Mouse (Mus musculus) stomach, embryonic 15.5 days (tissue): ENCODE data around the gene Prrx2. TPM values are rescaled to one million over a fixed set of nuclear protein-coding genes. Genes with fewer than 3 reads are reported as not detected.

Source experiments
- ATAC-seq: fragments of 200-750 bp; cut with Nextera tagmentation; 2 replicates; pipeline ENCODE4 v1.8.0; 2017; ENCODE audit warnings: low read depth, moderate number of reproducible peaks, moderate TSS enrichment; ENCODE audit not compliant: insufficient read depth, low FRiP score
- H3K27ac ChIP-seq: fragments of 300-500 bp; sonication (generic); 2 replicates; pipeline ENCODE4 v1.5.1; 2015; ENCODE audit warnings: mild to moderate bottlenecking, inconsistent platforms
- H3K27me3 ChIP-seq: fragments of 300-500 bp; sonication (generic); replicated peaks from 2 replicates; pipeline ENCODE4 v1.6.1; 2015; ENCODE audit warnings: inconsistent platforms
- H3K36me3 ChIP-seq: fragments of 300-500 bp; sonication (generic); 2 replicates; pipeline ENCODE4 v1.6.1; 2015; ENCODE audit warnings: inconsistent platforms
- H3K4me1 ChIP-seq: fragments of 300-500 bp; sonication (generic); 2 replicates; pipeline ENCODE4 v1.6.1; 2015; ENCODE audit warnings: inconsistent platforms
- H3K4me2 ChIP-seq: fragments of 300-500 bp; sonication (generic); 2 replicates; pipeline ENCODE4 v1.6.1; 2015; ENCODE audit warnings: mild to moderate bottlenecking, inconsistent platforms
- H3K4me3 ChIP-seq: fragments of 300-500 bp; sonication (generic); replicated peaks from 2 replicates; pipeline ENCODE4 v1.5.1; 2015; ENCODE audit warnings: inconsistent platforms
- H3K9ac ChIP-seq: fragments of 300-500 bp; sonication (generic); 2 replicates; pipeline ENCODE4 v1.6.1; 2015; ENCODE audit warnings: inconsistent platforms
- H3K9me3 ChIP-seq: fragments of 300-500 bp; sonication (generic); 2 replicates; pipeline ENCODE4 v1.6.1; 2016; ENCODE audit warnings: inconsistent platforms
- WGBS: fragments of 180-500 bp; shearing (Covaris S2); methylation state at CpG from one replicate; pipeline ENCODE4 v1.1.7; 2015; 5-methylcytosine and 5-hydroxymethylcytosine counted together
- polyA plus RNA-seq: library from polyadenylated mRNA; unstranded; fragments of >200 nt; fragmentation: Nextera tagmentation; extraction: Ambion mirVana; gene quantifications from 2 replicates; pipeline ENCODE4 v1.2.1, GENCODE M21; 2015

The Prrx2 gene
- polyA plus RNA-seq, 1 experiment from 2014 or later: 4.3 TPM

GRCm38 (mm10) chr2:30875096-30875495, 40.3 kb downstream of the Prrx2 start:
- H3K27me3 ChIP-seq: no peaks in the 10 kb centered on the region
- H3K4me1 ChIP-seq: 0 out of 2 replicates have a peak, but pooled peaks cover 13% of the 10 kb centered on the region
- no peak for ATAC-seq
- WGBS: 69% methylated on average over 7 of the region's 7 CpGs
- H3K9ac ChIP-seq: no peak overlapping the region
- no peak overlapping the region for H3K4me3 ChIP-seq
- H3K4me2 ChIP-seq: no peak overlapping the region
- H3K27ac ChIP-seq: no peak overlapping the region
- no peaks in the 10 kb centered on the region for H3K36me3 ChIP-seq
- H3K9me3 ChIP-seq: no peaks in the 10 kb centered on the region

DNA sequence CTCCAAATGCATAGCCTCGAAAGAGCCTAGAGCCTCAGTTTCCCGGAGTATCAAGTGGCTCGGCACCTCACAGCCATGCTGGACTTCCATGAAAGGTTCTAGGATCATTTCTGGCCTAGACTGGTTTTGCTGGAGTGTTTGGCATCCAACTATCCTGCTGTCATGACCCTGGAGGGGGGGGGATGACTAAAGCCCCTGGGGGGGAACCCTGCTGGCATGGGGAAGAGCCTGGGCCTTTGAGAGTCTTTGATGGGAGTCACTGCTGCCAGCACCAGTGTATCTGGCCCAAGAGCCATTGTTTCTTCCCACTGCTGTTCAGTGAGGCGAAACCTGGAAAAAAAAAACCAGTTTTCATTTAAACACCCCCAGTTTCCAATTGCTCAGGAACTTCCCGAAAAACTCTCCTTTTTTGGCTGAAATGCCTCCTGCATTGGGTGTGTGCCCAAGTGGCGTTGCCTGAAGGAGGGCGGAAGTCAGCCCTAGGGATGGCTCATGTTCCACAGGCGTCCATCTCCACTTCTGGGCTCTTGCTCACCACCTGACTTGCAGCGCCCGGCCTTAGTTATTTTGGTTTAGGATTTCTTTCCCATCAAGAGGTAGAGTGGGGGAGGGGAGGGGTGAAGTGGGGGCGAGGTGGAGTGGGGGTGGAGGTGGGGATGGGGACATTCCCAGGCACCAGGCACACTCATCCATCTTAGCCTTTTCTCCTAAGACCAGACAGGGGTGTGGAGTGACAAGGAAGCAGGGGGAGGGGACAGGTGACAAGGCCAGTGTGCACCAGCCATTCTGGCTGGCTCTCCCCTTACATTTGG, 41.1 kb downstream of the Prrx2 start:
- no peak overlapping the region for H3K27ac ChIP-seq
- H3K4me2 ChIP-seq: no peak overlapping the region
- H3K27me3 ChIP-seq: no peaks in the 10 kb centered on the region
- H3K36me3 ChIP-seq: no peaks in the 10 kb centered on the region
- 0 out of 2 replicates have a peak, but pooled peaks cover 13% of the 10 kb centered on the region for H3K4me1 ChIP-seq
- no peak for ATAC-seq
- WGBS: 52% methylated on average over 11 of the region's 11 CpGs
- H3K9ac ChIP-seq: no peak overlapping the region
- no peak overlapping the region for H3K4me3 ChIP-seq
- H3K9me3 ChIP-seq: no peaks in the 10 kb centered on the region

GRCm38 (mm10) chr2:30879481-30879880, 44.7 kb downstream of the Prrx2 start:
- WGBS: 87% methylated on average over 15 of the region's 15 CpGs
- H3K4me2 ChIP-seq: no peak overlapping the region
- no peak overlapping the region for H3K9ac ChIP-seq
- no peaks in the 10 kb centered on the region for H3K9me3 ChIP-seq
- H3K27ac ChIP-seq: no peak overlapping the region
- H3K4me3 ChIP-seq: no peak overlapping the region
- no peaks in the 10 kb centered on the region for H3K36me3 ChIP-seq
- ATAC-seq: no peak
- H3K27me3 ChIP-seq: no peaks in the 10 kb centered on the region
- 0 out of 2 replicates have a peak, but pooled peaks cover 9% of the 10 kb centered on the region for H3K4me1 ChIP-seq

GRCm38 (mm10) chr2:30881215-30881614, 46.4 kb downstream of the Prrx2 start:
- H3K9ac ChIP-seq: no peak overlapping the region
- no peak overlapping the region for H3K27ac ChIP-seq
- no peak for ATAC-seq
- no peak overlapping the region for H3K4me2 ChIP-seq
- WGBS: 73% methylated on average over 7 of the region's 7 CpGs
- H3K36me3 ChIP-seq: no peaks in the 10 kb centered on the region
- no peaks in the 10 kb centered on the region for H3K9me3 ChIP-seq
- no peak overlapping the region for H3K4me3 ChIP-seq
- no peaks in the 10 kb centered on the region for H3K27me3 ChIP-seq
- 0 out of 2 replicates have a peak, but pooled peaks cover 8% of the 10 kb centered on the region for H3K4me1 ChIP-seq

DNA sequence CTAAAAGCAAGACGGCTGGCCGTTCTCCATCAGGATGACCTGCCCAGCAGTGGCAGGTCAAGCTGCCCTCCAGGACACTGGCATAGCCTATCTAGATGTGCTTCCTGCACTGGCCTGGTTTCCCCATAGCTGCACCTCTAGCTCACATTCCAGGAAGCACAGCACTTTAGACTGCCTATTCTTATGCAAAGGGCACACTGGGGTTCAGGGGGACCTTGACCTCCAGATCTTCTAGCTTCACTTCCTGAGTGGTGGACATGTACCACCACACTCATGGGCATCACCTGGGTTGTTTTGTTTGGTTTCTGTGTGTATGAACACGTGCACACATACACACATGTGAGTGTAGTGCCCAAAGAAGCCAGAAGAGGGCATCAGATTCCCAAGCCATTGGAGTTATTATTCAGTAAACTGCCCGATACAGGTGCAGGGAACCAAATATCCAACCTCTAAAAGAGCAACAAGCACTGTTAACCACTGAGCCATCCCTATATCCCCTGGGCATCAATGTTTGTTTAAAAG, 50.1 kb downstream of the Prrx2 start:
- no peaks in the 10 kb centered on the region for H3K36me3 ChIP-seq
- no peaks in the 10 kb centered on the region for H3K9me3 ChIP-seq
- 94% methylated on average over 4 of the region's 4 CpGs for WGBS
- no peak overlapping the region for H3K4me2 ChIP-seq
- ATAC-seq: no peak
- H3K4me1 ChIP-seq: 0 out of 2 replicates have a peak, but pooled peaks cover 6% of the 10 kb centered on the region
- H3K27me3 ChIP-seq: no peaks in the 10 kb centered on the region
- no peak overlapping the region for H3K27ac ChIP-seq
- no peak overlapping the region for H3K9ac ChIP-seq
- no peak overlapping the region for H3K4me3 ChIP-seq

DNA sequence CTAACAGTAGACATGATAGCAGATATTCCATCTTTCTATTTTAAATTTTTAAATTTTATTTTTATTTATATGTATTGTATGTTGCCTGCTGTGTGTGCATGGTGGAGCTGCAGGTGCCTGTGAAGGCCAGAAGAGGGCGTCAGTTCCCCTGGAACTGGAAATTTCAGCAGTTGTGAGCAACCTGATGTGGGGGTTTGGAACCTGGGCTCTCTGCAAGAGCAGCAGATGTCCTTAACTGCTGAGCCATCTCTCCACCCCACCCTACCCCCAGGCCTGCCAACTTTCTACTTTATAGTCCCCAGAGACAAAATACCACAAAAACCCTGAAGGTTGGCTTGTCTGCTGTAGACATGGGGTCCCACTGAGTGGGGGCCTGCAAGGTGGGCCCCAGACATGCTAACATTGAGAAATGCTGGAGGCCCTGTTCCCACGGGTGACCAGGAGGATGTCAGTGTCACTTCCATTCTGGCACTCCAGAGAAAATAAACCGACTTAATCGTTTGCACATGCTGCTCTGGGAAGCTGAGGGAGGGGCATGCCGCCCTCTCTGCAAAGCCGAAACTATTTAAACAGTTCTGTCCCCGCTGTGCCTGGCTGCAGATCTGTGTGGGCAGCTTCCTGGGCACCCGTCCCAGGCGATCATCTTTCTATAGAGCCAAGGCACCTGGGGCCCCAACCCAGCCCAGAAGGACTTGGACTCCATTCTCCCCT, 50.8 kb downstream of the Prrx2 start:
- no peak overlapping the region for H3K9ac ChIP-seq
- no peaks in the 10 kb centered on the region for H3K36me3 ChIP-seq
- H3K4me2 ChIP-seq: no peak overlapping the region
- no peaks in the 10 kb centered on the region for H3K27me3 ChIP-seq
- H3K27ac ChIP-seq: no peak overlapping the region
- no peak overlapping the region for H3K4me3 ChIP-seq
- no peak for ATAC-seq
- no peaks in the 10 kb centered on the region for H3K9me3 ChIP-seq
- WGBS: 29% methylated on average over 9 of the region's 9 CpGs
- 0 out of 2 replicates have a peak, but pooled peaks cover 6% of the 10 kb centered on the region for H3K4me1 ChIP-seq

DNA sequence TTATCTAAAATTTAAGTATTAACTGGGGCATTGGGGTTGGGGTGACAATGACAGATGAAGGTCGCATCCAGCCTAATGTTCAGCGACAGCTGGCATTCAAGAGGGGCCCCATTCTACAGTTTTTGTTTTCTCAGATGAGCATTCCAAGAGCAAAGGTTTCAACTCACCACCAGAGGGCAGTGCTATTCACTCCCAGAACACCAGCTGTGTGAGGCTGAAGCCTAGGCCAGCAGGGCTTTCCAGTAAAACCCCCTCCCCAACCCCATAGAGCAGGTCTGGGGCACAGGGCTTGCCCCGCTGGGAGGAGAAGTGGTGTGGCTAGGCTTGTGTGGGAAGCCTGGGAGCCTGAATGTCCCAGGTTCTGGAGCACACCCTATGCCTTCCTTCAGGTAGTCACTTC, 56.2 kb downstream of the Prrx2 start:
- Histone ChIP-seq H3K4me3 (no peak overlapping the region), H3K9ac (no peak overlapping the region), H3K36me3 (no peaks in the 10 kb centered on the region), H3K9me3 (no peaks in the 10 kb centered on the region), H3K4me2 (no peak overlapping the region), H3K27ac (no peak overlapping the region), H3K4me1 (no peaks in the 10 kb centered on the region), H3K27me3 (no peaks in the 10 kb centered on the region)
- WGBS: 5% methylated on average over 3 of the region's 3 CpGs
- ATAC-seq: 0 out of 2 replicates have a peak, but pooled peaks have one; percentile 20

GRCm38 (mm10) chr2:30893399-30893798, 58.6 kb downstream of the Prrx2 start:
- no peaks in the 10 kb centered on the region for H3K9me3 ChIP-seq
- WGBS: 13% methylated on average over 6 of the region's 6 CpGs
- no peaks in the 10 kb centered on the region for H3K36me3 ChIP-seq
- H3K4me2 ChIP-seq: no peak overlapping the region
- no peak for ATAC-seq
- no peak overlapping the region for H3K27ac ChIP-seq
- H3K4me1 ChIP-seq: 0 out of 2 replicates have a peak, but pooled peaks cover 5% of the 10 kb centered on the region
- H3K4me3 ChIP-seq: no peak overlapping the region
- no peaks in the 10 kb centered on the region for H3K27me3 ChIP-seq
- no peak overlapping the region for H3K9ac ChIP-seq

DNA sequence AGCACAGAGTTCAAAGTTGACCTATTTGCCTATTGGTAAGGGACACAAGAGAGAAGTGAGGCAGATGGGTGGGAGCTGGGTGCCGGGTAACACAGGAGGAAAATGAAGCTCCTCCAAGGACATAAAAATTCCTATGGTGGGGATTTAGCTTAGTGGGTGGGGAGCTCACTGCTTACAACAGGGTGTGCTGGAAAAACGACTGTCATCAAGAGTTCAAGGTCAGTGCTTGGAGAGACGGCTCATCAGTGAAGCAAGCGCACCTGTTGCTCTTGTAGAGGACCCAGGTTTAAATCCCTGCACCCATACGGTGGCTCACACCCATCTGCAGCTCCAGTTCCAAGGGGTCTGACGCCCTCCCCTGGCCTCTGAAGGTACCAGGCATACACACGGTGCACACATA, 59.2 kb downstream of the Prrx2 start:
- Histone ChIP-seq H3K4me1 (0 out of 2 replicates have a peak, but pooled peaks cover 6% of the 10 kb centered on the region), H3K36me3 (no peaks in the 10 kb centered on the region), H3K9ac (no peak overlapping the region), H3K4me2 (no peak overlapping the region), H3K27ac (no peak overlapping the region), H3K4me3 (no peak overlapping the region), H3K9me3 (no peaks in the 10 kb centered on the region), H3K27me3 (no peaks in the 10 kb centered on the region)
- 73% methylated on average over 7 of the region's 7 CpGs for WGBS
- no peak for ATAC-seq

GRCm38 (mm10) chr2:30897291-30897690, 62.5 kb downstream of the Prrx2 start:
- H3K27ac ChIP-seq: no peak overlapping the region
- no peak for ATAC-seq
- no peak overlapping the region for H3K4me2 ChIP-seq
- peaks cover 15% of the 10 kb centered on the region; the same call in 1 of the 2 replicates for H3K4me1 ChIP-seq
- H3K9me3 ChIP-seq: no peaks in the 10 kb centered on the region
- H3K9ac ChIP-seq: no peak overlapping the region
- no peaks in the 10 kb centered on the region for H3K36me3 ChIP-seq
- no peaks in the 10 kb centered on the region for H3K27me3 ChIP-seq
- WGBS: 37% methylated on average over 6 of the region's 6 CpGs
- no peak overlapping the region for H3K4me3 ChIP-seq

DNA sequence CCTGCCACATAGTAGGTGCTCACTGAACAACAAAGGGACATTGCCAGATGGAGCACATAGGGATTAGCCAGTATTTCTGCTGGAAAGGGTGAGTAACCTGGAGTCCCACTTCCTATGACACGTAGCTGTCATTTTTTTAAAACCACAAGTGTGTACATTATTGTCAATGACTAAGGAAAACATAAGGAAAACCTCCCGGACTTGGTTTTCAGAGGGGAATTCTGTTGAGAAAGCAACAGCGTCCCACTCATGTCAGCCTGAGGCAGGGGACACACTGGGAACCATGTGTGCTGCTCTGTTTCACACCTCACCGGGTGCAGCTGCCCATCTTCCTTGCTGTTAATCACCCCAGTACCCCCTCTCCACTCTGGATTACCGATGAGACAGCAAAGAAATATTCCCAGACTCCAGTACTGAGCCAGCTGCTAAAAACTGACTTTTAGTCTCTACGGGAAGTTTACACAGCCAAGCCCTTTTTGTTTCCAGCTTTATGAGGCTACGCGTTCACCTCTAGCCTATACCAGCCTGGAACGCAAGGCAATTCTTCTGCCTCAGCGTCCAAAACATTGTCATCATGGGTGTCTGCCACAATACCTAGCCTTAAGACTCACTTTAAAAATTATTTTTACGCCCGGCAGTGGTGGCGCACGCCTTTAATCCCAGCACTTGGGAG, 64.8 kb downstream of the Prrx2 start:
- Histone ChIP-seq H3K27me3 (0 out of 2 replicates have a peak, but pooled peaks cover 2% of the 10 kb centered on the region), H3K9ac (no peak overlapping the region), H3K27ac (no peak overlapping the region), H3K4me2 (no peak overlapping the region), H3K4me1 (peaks cover 22% of the 10 kb centered on the region), H3K9me3 (no peaks in the 10 kb centered on the region), H3K36me3 (no peaks in the 10 kb centered on the region), H3K4me3 (no peak overlapping the region)
- no peak for ATAC-seq
- WGBS: 76% methylated on average over 14 of the region's 14 CpGs
